Mouse (Mus musculus) ES-E14 (cell line): Measurements from ENCODE around the gene Gm21976.

Experiments used
- HCFC1 ChIP-seq: IDR thresholded peaks from 2 replicates; pipeline ENCODE4 v1.6.1; 2012; ENCODE audit warnings: low read length, inconsistent platforms, borderline replicate concordance; ENCODE audit not compliant: insufficient read depth
- ZNF384 ChIP-seq: IDR thresholded peaks from 2 replicates; pipeline ENCODE4 v1.6.1; 2012; ENCODE audit warnings: low read depth, low read length, inconsistent platforms

DNA sequence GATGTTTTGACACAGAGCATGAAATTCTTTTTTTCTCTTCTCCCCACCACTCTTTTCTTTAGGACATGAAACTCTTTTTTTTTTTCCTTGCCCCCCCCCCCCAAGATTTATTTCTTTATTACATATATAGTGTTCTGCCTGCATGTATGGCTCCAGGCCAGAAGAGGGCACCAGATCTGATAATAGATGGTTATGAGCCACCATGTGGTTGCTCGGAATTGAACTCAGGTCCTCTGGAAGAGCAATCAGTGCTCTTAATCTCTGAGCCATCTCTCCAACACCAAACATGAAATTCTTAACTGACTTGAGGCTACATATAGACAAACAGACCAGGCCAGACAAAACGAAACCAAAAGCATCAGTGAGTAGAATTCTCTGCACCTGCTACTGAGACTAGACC is 2.2 kb upstream of the Gm21976 start:
- TF ChIP-seq HCFC1 (no peak), ZNF384 (no peak)
